Mouse (Mus musculus): Measurements from ENCODE around the gene Cps1. TPM values are rescaled to one million over a fixed set of nuclear protein-coding genes. Genes with fewer than 3 reads are reported as not detected.

The Cps1 gene
- polyA plus RNA-seq, 1 experiment from 2014 or later, result 0.11 TPM

GRCm38 (mm10) chr1:67181165-67181564 is 58.3 kb downstream of the Cps1 start:
- Histone ChIP-seq H3K36me3 (ENCODE audit: control insufficient read depth, insufficient read depth, low read length) (no peaks in the 10 kb centered on the region), H3K9me3 (ENCODE audit: control insufficient read depth, low read length) (no peaks in the 10 kb centered on the region), H3K27ac (replicated peaks in 1 of 2; ENCODE audit: control insufficient read depth in 1 of 2, insufficient read depth in 1 of 2, low read depth in 2 of 2, low read length in 2 of 2) (no peak overlapping the region), H3K27me3 (ENCODE audit: control insufficient read depth, insufficient read depth, low read length) (no peaks in the 10 kb centered on the region), H3K4me1 (ENCODE audit: control insufficient read depth in 2 of 2, insufficient read depth in 2 of 2, low read length in 2 of 2) (no peaks in the 10 kb centered on the region), H3K4me3 (ENCODE audit: control insufficient read depth in 1 of 2, insufficient read depth in 1 of 2, low read depth in 1 of 2, low read length in 2 of 2) (no peak overlapping the region), H3K9ac (ENCODE audit: low read length) (no peak overlapping the region), H3K4me2 (ENCODE audit: low read length) (no peak overlapping the region)
- WGBS, result 10% methylated on average over 7 of the region's 7 CpGs
- ATAC-seq (ENCODE audit: insufficient number of reproducible peaks, insufficient read depth, low FRiP score, low read depth), result no peak

GRCm38 (mm10) chr1:67182201-67182600 is 59.4 kb downstream of the Cps1 start:
- Histone ChIP-seq H3K4me1 (ENCODE audit: control insufficient read depth in 2 of 2, insufficient read depth in 2 of 2, low read length in 2 of 2) (no peaks in the 10 kb centered on the region), H3K27me3 (ENCODE audit: control insufficient read depth, insufficient read depth, low read length) (no peaks in the 10 kb centered on the region), H3K4me3 (ENCODE audit: control insufficient read depth in 1 of 2, insufficient read depth in 1 of 2, low read depth in 1 of 2, low read length in 2 of 2) (no peak overlapping the region), H3K4me2 (ENCODE audit: low read length) (no peak overlapping the region), H3K9me3 (ENCODE audit: control insufficient read depth, low read length) (no peaks in the 10 kb centered on the region), H3K36me3 (ENCODE audit: control insufficient read depth, insufficient read depth, low read length) (no peaks in the 10 kb centered on the region), H3K9ac (ENCODE audit: low read length) (no peak overlapping the region), H3K27ac (replicated peaks in 1 of 2; ENCODE audit: control insufficient read depth in 1 of 2, insufficient read depth in 1 of 2, low read depth in 2 of 2, low read length in 2 of 2) (no peak overlapping the region)
- ATAC-seq (ENCODE audit: insufficient number of reproducible peaks, insufficient read depth, low FRiP score, low read depth), result no peak
- 78% methylated on average over 7 of the region's 7 CpGs for WGBS

- WGBS, result 70% methylated on average over 6 of the region's 6 CpGs
- Histone ChIP-seq H3K4me1 (ENCODE audit: control insufficient read depth in 2 of 2, insufficient read depth in 2 of 2, low read length in 2 of 2) (no peaks in the 10 kb centered on the region), H3K36me3 (ENCODE audit: control insufficient read depth, insufficient read depth, low read length) (no peaks in the 10 kb centered on the region), H3K9ac (ENCODE audit: low read length) (no peak overlapping the region), H3K4me2 (ENCODE audit: low read length) (no peak overlapping the region), H3K4me3 (ENCODE audit: control insufficient read depth in 1 of 2, insufficient read depth in 1 of 2, low read depth in 1 of 2, low read length in 2 of 2) (no peak overlapping the region), H3K27ac (replicated peaks in 1 of 2; ENCODE audit: control insufficient read depth in 1 of 2, insufficient read depth in 1 of 2, low read depth in 2 of 2, low read length in 2 of 2) (no peak overlapping the region), H3K27me3 (ENCODE audit: control insufficient read depth, insufficient read depth, low read length) (no peaks in the 10 kb centered on the region), H3K9me3 (ENCODE audit: control insufficient read depth, low read length) (no peaks in the 10 kb centered on the region)
- no peak for ATAC-seq (ENCODE audit: insufficient number of reproducible peaks, insufficient read depth, low FRiP score, low read depth)
Observed at GRCm38 (mm10) chr1:67183532-67183931, 60.7 kb downstream of the Cps1 start.

GRCm38 (mm10) chr1:67184134-67184533 is 61.3 kb downstream of the Cps1 start:
- WGBS, result 81% methylated on average over 3 of the region's 3 CpGs
- Histone ChIP-seq H3K9me3 (ENCODE audit: control insufficient read depth, low read length) (no peaks in the 10 kb centered on the region), H3K27me3 (ENCODE audit: control insufficient read depth, insufficient read depth, low read length) (no peaks in the 10 kb centered on the region), H3K4me3 (ENCODE audit: control insufficient read depth in 1 of 2, insufficient read depth in 1 of 2, low read depth in 1 of 2, low read length in 2 of 2) (no peak overlapping the region), H3K4me1 (ENCODE audit: control insufficient read depth in 2 of 2, insufficient read depth in 2 of 2, low read length in 2 of 2) (no peaks in the 10 kb centered on the region), H3K4me2 (ENCODE audit: low read length) (no peak overlapping the region), H3K9ac (ENCODE audit: low read length) (no peak overlapping the region), H3K36me3 (ENCODE audit: control insufficient read depth, insufficient read depth, low read length) (no peaks in the 10 kb centered on the region), H3K27ac (replicated peaks in 1 of 2; ENCODE audit: control insufficient read depth in 1 of 2, insufficient read depth in 1 of 2, low read depth in 2 of 2, low read length in 2 of 2) (no peak overlapping the region)
- no peak for ATAC-seq (ENCODE audit: insufficient number of reproducible peaks, insufficient read depth, low FRiP score, low read depth)

- Histone ChIP-seq H3K27ac (replicated peaks in 1 of 2; ENCODE audit: control insufficient read depth in 1 of 2, insufficient read depth in 1 of 2, low read depth in 2 of 2, low read length in 2 of 2) (no peak overlapping the region), H3K9me3 (ENCODE audit: control insufficient read depth, low read length) (no peaks in the 10 kb centered on the region), H3K9ac (ENCODE audit: low read length) (no peak overlapping the region), H3K4me2 (ENCODE audit: low read length) (no peak overlapping the region), H3K4me3 (ENCODE audit: control insufficient read depth in 1 of 2, insufficient read depth in 1 of 2, low read depth in 1 of 2, low read length in 2 of 2) (no peak overlapping the region), H3K27me3 (ENCODE audit: control insufficient read depth, insufficient read depth, low read length) (no peaks in the 10 kb centered on the region), H3K4me1 (ENCODE audit: control insufficient read depth in 2 of 2, insufficient read depth in 2 of 2, low read length in 2 of 2) (no peaks in the 10 kb centered on the region), H3K36me3 (ENCODE audit: control insufficient read depth, insufficient read depth, low read length) (no peaks in the 10 kb centered on the region)
- ATAC-seq (ENCODE audit: insufficient number of reproducible peaks, insufficient read depth, low FRiP score, low read depth), result no peak
- 84% methylated on average over 2 of the region's 2 CpGs for WGBS
Observed at GRCm38 (mm10) chr1:67197335-67197734, 74.5 kb downstream of the Cps1 start.

- ATAC-seq (ENCODE audit: insufficient number of reproducible peaks, insufficient read depth, low FRiP score, low read depth), result no peak
- WGBS, result 28% methylated on average over 2 of the region's 2 CpGs
- H3K4me2 ChIP-seq (ENCODE audit: low read length), result no peak overlapping the region
- no peak overlapping the region for H3K27ac ChIP-seq (replicated peaks in 1 of 2; ENCODE audit: control insufficient read depth in 1 of 2, insufficient read depth in 1 of 2, low read depth in 2 of 2, low read length in 2 of 2)
- H3K4me1 ChIP-seq (ENCODE audit: control insufficient read depth in 2 of 2, insufficient read depth in 2 of 2, low read length in 2 of 2), result no peaks in the 10 kb centered on the region
- no peak overlapping the region for H3K9ac ChIP-seq (ENCODE audit: low read length)
- no peak overlapping the region for H3K4me3 ChIP-seq (ENCODE audit: control insufficient read depth in 1 of 2, insufficient read depth in 1 of 2, low read depth in 1 of 2, low read length in 2 of 2)
- no peaks in the 10 kb centered on the region for H3K27me3 ChIP-seq (ENCODE audit: control insufficient read depth, insufficient read depth, low read length)
- H3K36me3 ChIP-seq (ENCODE audit: control insufficient read depth, insufficient read depth, low read length), result no peaks in the 10 kb centered on the region
- no peaks in the 10 kb centered on the region for H3K9me3 ChIP-seq (ENCODE audit: control insufficient read depth, low read length)
Observed at GRCm38 (mm10) chr1:67218339-67218944, 95.6 kb downstream of the Cps1 start.

GRCm38 (mm10) chr1:67223666-67224065 is 100.8 kb downstream of the Cps1 start:
- H3K36me3 ChIP-seq (ENCODE audit: control insufficient read depth, insufficient read depth, low read length), result no peaks in the 10 kb centered on the region
- no peak for ATAC-seq (ENCODE audit: insufficient number of reproducible peaks, insufficient read depth, low FRiP score, low read depth)

GRCm38 (mm10) chr1:67234861-67235260 is 112.0 kb downstream of the Cps1 start:
- Histone ChIP-seq H3K36me3 (ENCODE audit: control insufficient read depth, insufficient read depth, low read length) (no peaks in the 10 kb centered on the region), H3K9ac (ENCODE audit: low read length) (no peak overlapping the region), H3K4me2 (ENCODE audit: low read length) (no peak overlapping the region), H3K4me3 (ENCODE audit: control insufficient read depth in 1 of 2, insufficient read depth in 1 of 2, low read depth in 1 of 2, low read length in 2 of 2) (no peak overlapping the region), H3K4me1 (ENCODE audit: control insufficient read depth in 2 of 2, insufficient read depth in 2 of 2, low read length in 2 of 2) (no peaks in the 10 kb centered on the region), H3K27me3 (ENCODE audit: control insufficient read depth, insufficient read depth, low read length) (no peaks in the 10 kb centered on the region), H3K27ac (replicated peaks in 1 of 2; ENCODE audit: control insufficient read depth in 1 of 2, insufficient read depth in 1 of 2, low read depth in 2 of 2, low read length in 2 of 2) (no peak overlapping the region), H3K9me3 (ENCODE audit: control insufficient read depth, low read length) (no peaks in the 10 kb centered on the region)
- ATAC-seq (ENCODE audit: insufficient number of reproducible peaks, insufficient read depth, low FRiP score, low read depth), result no peak
- WGBS, result 58% methylated on average over 2 of the region's 2 CpGs

More at GRCm38 (mm10) chr1:67223666-67224065, 100.8 kb downstream of the Cps1 start:
- no peak overlapping the region for H3K4me3 ChIP-seq (ENCODE audit: control insufficient read depth in 1 of 2, insufficient read depth in 1 of 2, low read depth in 1 of 2, low read length in 2 of 2)
- H3K9ac ChIP-seq (ENCODE audit: low read length), result no peak overlapping the region
- H3K4me1 ChIP-seq (ENCODE audit: control insufficient read depth in 2 of 2, insufficient read depth in 2 of 2, low read length in 2 of 2), result no peaks in the 10 kb centered on the region
- no peaks in the 10 kb centered on the region for H3K27me3 ChIP-seq (ENCODE audit: control insufficient read depth, insufficient read depth, low read length)
- no peak overlapping the region for H3K27ac ChIP-seq (replicated peaks in 1 of 2; ENCODE audit: control insufficient read depth in 1 of 2, insufficient read depth in 1 of 2, low read depth in 2 of 2, low read length in 2 of 2)
- no peaks in the 10 kb centered on the region for H3K9me3 ChIP-seq (ENCODE audit: control insufficient read depth, low read length)
- WGBS, result 67% methylated on average over 7 of the region's 7 CpGs
- H3K4me2 ChIP-seq (ENCODE audit: low read length), result no peak overlapping the region
